Mouse (Mus musculus) cerebellum, postnatal 14 days (tissue): ENCODE results near the gene Phlpp2.
"Not testable (repeated sequence)": the region's sequence is repeated elsewhere in the genome, so short reads cannot be mapped to it uniquely, and the experiment has no call there.

Experiments used
- DNase-seq, 2 experiments: peaks; one replicate each; pipeline ENCODE4 v3.0.0; 2021; ENCODE audit warnings: mixed read lengths in 2 of 2

Gene Phlpp2

GRCm38 (mm10) chr8:109868003-109868679 is at the start of gene Phlpp2:
TSS of gene Phlpp2 (plus strand) at chr8:109868542.
- DNase-seq = peak; percentile 96 to 97

DNA sequence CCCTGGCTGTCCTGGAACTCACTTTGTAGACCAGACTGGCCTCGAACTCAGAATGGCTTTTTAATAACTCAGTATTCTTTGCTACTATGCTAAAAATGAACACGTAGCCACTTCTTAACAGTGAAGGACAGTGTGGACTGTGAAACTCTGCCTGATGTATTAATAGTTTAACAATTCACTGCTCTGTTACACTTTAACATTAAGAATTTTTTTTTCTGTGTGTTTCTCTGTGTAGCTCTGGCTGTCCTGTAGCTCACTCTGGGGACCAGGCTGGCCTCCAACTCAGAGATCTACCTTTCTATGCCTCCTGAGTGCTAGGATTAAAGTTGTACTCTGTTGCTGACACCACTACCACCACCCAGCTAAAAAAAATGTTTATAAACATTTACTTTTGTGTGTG is 44.8 kb upstream of the Phlpp2 start:
- DNase-seq = no peak

GRCm38 (mm10) chr8:109839822-109840221 is 28.5 kb upstream of the Phlpp2 start:
- DNase-seq = no peak

DNA sequence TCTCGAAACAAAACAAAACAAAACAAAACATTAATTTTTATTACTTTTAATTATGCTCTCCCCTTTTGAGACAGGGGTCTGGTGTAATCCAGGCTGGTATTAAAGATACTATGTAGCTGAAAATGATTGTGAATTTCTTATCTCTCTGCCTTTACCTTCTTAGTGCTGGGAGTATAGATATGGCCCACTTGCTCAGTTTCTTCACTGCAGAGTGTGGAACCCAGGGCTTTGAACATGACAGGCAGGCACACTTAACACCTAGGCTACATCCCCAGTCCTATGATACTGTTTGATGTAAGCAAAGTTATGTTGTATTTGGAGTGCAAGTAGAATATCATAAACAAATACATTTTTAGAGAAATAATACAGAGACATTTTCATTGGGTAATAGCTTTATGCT is 25.9 kb upstream of the Phlpp2 start:
- no peak for DNase-seq

- DNase-seq = no peak
Measured at GRCm38 (mm10) chr8:109847866-109848265, 20.5 kb upstream of the Phlpp2 start.

- DNase-seq = no peak
Measured at GRCm38 (mm10) chr8:109848981-109849380, 19.4 kb upstream of the Phlpp2 start.

GRCm38 (mm10) chr8:109853423-109853822 is 14.9 kb upstream of the Phlpp2 start:
- DNase-seq = peak; percentile 73 to 75

GRCm38 (mm10) chr8:109854522-109854921 is 13.8 kb upstream of the Phlpp2 start:
- no peak for DNase-seq

DNA sequence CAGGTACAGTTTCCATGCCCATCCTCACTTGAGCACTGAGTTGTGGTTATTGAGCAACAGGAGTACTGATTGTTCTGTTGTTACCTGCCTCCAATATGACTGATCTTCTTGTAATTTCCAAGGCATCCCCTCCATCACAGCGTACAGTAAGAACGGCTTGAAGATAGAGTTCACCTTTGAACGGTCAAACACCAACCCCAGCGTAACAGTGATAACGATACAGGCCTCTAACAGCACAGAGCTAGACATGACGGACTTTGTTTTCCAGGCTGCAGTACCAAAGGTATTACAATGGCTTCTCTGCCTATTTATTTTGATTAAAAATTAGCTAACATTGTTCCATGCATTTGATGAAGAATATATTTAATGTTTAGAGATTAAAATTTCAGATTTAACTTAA is 12.9 kb upstream of the Phlpp2 start:
- DNase-seq = no peak

DNA sequence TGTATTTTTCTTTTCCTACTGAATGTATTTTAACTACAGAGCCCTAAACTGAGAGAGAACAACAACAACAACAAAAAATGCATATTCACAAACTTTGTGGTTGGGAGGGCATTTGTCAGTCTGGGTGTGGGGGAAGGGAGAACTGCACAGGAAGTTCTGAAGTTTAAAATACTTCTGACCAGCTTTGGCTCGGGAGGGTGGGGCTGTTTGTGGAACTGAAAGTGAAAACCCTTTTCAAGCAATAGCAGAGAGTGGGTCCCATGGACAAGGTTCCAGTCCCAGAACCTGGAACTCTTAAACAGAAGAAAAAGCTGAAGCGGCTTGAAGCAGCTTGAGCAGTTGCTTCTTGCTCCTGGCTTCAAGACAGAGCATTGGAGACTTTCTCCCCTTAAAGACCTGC is 4.9 kb upstream of the Phlpp2 start:
- no peak for DNase-seq

DNA sequence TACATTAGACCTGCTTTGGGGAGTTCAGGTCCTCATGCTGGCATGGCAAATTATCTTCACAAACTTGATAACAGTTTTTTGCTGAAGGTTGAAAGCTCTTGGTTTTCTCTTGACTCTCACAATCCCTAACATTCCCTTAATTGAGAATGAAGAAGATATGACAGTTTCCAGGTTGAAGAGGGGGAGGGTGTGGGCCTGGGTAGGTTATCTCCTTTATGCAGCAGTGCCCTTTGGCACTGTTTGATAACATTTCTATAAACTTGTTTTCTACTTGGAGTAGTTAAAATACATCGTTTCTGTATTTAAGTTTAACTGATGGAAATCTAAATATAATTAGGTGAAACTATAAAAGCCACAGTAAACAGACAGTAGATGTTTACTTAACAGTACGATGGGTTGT is 3.5 kb upstream of the Phlpp2 start:
- DNase-seq = no peak

DNA sequence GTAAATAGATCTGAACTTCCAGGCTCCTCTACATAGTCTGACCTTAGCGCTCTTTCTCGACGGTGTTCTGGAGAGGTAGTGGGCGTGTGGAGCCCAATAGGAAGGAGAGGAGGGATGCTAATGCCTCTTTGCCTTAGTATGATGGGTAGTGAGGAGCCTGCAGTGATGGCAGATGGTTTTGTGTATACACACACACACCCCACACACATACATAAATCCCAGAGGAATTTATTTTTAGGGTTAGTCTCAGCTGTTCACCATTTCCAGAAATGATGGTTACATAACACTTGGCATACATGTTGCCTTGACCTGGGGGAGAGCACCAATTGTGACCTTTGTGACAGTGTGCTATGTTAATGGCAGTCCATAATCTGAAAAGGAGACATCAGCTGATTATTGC is 2.8 kb upstream of the Phlpp2 start:
- peak in 1 of 2 experiments; percentile 10 for DNase-seq

- no peak for DNase-seq
Measured at GRCm38 (mm10) chr8:109866690-109867089, 1.7 kb upstream of the Phlpp2 start.

- DNase-seq = peak; percentile 62 to 75
Measured at GRCm38 (mm10) chr8:109868680-109869361, 479 bp downstream of the Phlpp2 start.

GRCm38 (mm10) chr8:109871056-109871455 is 2.7 kb downstream of the Phlpp2 start:
- no peak for DNase-seq

- DNase-seq = not testable (repeated sequence)
Measured at GRCm38 (mm10) chr8:109873800-109874199, 5.5 kb downstream of the Phlpp2 start.

GRCm38 (mm10) chr8:109880012-109880662 is 11.8 kb downstream of the Phlpp2 start:
- DNase-seq = no peak

- DNase-seq = no peak
Measured at GRCm38 (mm10) chr8:109885294-109885693, 17.0 kb downstream of the Phlpp2 start.

- DNase-seq = no peak
Measured at GRCm38 (mm10) chr8:109889211-109889610, 20.9 kb downstream of the Phlpp2 start.

DNA sequence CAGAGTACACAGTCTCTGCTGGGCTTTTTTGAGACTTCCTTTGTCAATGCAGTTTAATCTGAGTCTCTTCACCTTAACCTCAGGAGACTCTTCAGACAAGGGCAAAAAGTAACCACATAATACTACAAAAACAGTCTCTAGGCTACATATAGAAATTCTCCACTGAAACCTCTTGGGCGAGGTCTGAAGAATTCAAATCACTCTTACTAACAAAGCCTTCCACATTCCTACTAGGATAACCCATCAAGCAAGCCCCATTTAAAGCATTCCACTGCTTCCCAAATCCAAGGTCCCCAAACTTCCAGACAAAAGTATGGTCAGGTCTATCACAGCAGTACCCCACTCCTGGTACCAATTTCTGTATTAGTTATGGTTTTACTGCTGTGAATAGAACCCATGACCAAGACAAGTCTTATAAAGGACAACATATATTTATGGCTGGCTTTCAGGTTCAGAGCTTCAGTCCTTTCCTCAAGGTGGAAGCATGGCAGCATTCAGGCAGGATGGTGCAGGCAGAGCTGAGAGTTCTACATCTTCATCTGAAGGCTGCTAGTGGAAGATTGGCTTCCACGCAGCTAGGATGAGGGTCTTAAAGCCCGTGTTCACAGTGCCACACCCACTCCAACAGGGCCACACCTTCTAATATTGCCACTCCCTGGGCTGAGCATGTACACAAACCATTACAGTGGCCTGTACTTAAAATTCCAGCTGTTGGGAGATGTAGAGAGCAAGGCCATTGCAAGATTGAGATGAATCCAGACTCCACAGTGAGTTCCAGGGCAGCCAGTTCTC is 22.6 kb downstream of the Phlpp2 start:
- no peak for DNase-seq

DNA sequence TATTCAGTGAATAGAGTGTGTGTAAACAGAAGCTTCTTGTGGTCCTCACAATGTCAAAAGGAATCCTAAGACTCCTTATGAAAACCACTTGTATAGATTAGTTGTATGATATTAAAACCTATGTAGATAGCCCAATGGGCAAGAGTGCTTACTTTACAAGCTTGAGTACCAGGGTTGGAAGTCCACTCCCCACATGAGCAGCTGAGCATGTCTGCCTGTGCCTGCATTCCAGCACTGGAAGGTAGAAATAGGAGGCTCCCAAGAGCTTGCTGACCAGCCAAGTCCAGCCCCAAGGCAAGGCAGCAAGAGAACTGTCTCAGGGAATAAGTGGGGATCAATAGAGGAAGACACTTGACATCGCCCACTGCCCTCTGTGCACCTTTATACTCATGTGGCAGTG is 26.3 kb downstream of the Phlpp2 start:
- no peak for DNase-seq

DNA sequence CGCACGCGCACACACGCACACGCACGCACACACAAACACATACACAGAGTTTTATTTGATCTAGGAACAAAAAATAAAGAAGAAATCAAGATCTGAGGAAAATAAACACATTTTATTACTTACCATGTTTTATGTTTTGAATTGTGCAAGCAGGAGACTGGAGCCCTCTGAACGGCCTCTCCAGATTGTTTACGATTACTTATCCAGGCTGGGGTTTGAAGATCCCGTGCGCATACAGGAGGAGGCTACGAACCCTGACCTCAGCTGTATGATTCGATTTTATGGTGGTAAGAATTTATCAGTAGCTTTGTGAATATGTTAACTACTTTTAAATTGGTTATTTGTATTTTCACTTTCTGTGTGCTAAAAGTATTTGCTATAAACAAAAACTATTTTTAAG is 27.0 kb downstream of the Phlpp2 start:
- no peak for DNase-seq

GRCm38 (mm10) chr8:109902379-109902778 is 34.0 kb downstream of the Phlpp2 start:
- DNase-seq = no peak
